ENCODE assay signal across 1 mouse cellular context in the genomic region with DNA sequence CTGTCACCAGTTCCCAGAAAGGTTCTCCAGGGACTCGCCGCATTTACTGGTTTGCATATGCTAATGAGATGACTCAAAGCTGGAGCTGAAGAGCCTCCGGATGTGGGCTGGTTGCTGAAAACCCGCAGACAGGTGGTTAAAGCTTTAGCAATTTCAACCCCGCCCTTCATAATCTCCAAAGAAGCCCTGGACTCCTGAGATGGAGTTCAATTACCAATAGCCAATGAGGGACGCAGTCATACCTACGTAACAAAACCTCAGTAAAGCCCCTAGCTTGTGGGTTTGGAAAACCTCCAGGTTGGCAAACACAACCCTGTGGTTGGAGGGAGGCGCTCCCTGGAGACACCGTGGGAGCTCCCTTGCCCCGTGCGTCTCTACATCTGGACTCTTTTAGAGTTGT.
A peak's percentile ranks its signal among the peaks of the same experiment; 100 is the strongest.
TF ChIP-seq lines count a peak whose summit lies in the region.

No protein-coding gene starts in this region.

TF ChIP-seq in MEL, 35 proteins besides CTCF, POLR2A, EP300 and RAD21:
- no peak for TF ChIP-seq USF1 (IDR thresholded peaks at IDR 0.05; ENCODE audit: low read depth, low read length)
- peak; percentile 50; the same call in 1 of the 2 replicates for TF ChIP-seq MAFK (IDR thresholded peaks at IDR 0.05; ENCODE audit: borderline replicate concordance, low read depth, low read length)
- TF ChIP-seq E2F4 (IDR thresholded peaks at IDR 0.05; ENCODE audit: borderline replicate concordance, low read depth, low read length): no peak
- TF ChIP-seq SIN3A (IDR thresholded peaks at IDR 0.05; ENCODE audit: low read length): peak; percentile 43; the same call in 1 of the 2 replicates
- TF ChIP-seq MXI1 (IDR thresholded peaks at IDR 0.05; ENCODE audit: low read depth, low read length): no peak; the same call in 1 of the 2 replicates
- TF ChIP-seq HCFC1 (IDR thresholded peaks at IDR 0.05; ENCODE audit: low read depth, low read length): no peak
- TF ChIP-seq MYC (IDR thresholded peaks at IDR 0.05; ENCODE audit: low read depth, low read length): peak; percentile 34; the same call in 1 of the 2 replicates
- TF ChIP-seq MEF2A (IDR thresholded peaks at IDR 0.05; ENCODE audit: extremely low read depth, insufficient replicate concordance, low read depth, low read length, poor library complexity, severe bottlenecking): no peak
- peak; percentile 29; the same call in 1 of the 2 replicates for TF ChIP-seq GATA1 (IDR thresholded peaks at IDR 0.05; ENCODE audit: low read depth, low read length)
- 0 out of 2 replicates have a peak, but pooled peaks have one; percentile 18 for TF ChIP-seq MAZ (IDR thresholded peaks at IDR 0.05; ENCODE audit: low read depth, low read length)
- peak; percentile 37 for TF ChIP-seq TCF12 (IDR thresholded peaks at IDR 0.05; ENCODE audit: low read depth, low read length)
- TF ChIP-seq ETS1 (IDR thresholded peaks at IDR 0.05; ENCODE audit: low read depth, low read length): peak; percentile 93
- peak; percentile 36; the same call in 1 of the 2 replicates for TF ChIP-seq TBP (IDR thresholded peaks at IDR 0.05; ENCODE audit: low read depth, low read length)
- peak; percentile 64 for TF ChIP-seq TAL1 (IDR thresholded peaks at IDR 0.05; ENCODE audit: low read length)
- TF ChIP-seq RCOR1 (IDR thresholded peaks at IDR 0.05; ENCODE audit: low read depth, low read length): peak; percentile 87
- TF ChIP-seq NELFE (IDR thresholded peaks at IDR 0.05; ENCODE audit: low read depth, low read length): no peak
